Mouse (Mus musculus): ENCODE data around the gene Prr5. TPM values are rescaled to one million over a fixed set of nuclear protein-coding genes. Genes with fewer than 3 reads are reported as not detected.
A peak's percentile ranks its signal among the peaks of the same experiment; 100 is the strongest.

Gene Prr5
- polyA plus RNA-seq, 1 experiment from 2014 or later, result 16.3 TPM

GRCm38 (mm10) chr15:84689356-84689755 lies 19.9 kb downstream of the Prr5 start:
- peaks cover 30% of the 10 kb centered on the region for H3K4me1 ChIP-seq
- H3K36me3 ChIP-seq, result peaks cover 59% of the 10 kb centered on the region
- no peak for DNase-seq (ENCODE audit: low spot score)
- no peaks in the 10 kb centered on the region for H3K27me3 ChIP-seq (ENCODE audit: low read depth, poor library complexity, severe bottlenecking)
- H3K27ac ChIP-seq, result no peak overlapping the region
- no peaks in the 10 kb centered on the region for H3K9me3 ChIP-seq (replicated peaks)
- H3K4me3 ChIP-seq, result no peak overlapping the region
- 94% methylated on average over 6 of the region's 6 CpGs for WGBS

- Histone ChIP-seq H3K4me3 (no peak overlapping the region), H3K27me3 (ENCODE audit: low read depth, poor library complexity, severe bottlenecking) (no peaks in the 10 kb centered on the region), H3K4me1 (peaks cover 24% of the 10 kb centered on the region), H3K9me3 (replicated peaks) (no peaks in the 10 kb centered on the region), H3K36me3 (peaks cover 66% of the 10 kb centered on the region), H3K27ac (no peak overlapping the region)
- no peak for DNase-seq (ENCODE audit: low spot score)
- 95% methylated on average over 6 of the region's 6 CpGs for WGBS
These were observed 22.1 kb downstream of the Prr5 start for GRCm38 (mm10) chr15:84691513-84691912.

DNA sequence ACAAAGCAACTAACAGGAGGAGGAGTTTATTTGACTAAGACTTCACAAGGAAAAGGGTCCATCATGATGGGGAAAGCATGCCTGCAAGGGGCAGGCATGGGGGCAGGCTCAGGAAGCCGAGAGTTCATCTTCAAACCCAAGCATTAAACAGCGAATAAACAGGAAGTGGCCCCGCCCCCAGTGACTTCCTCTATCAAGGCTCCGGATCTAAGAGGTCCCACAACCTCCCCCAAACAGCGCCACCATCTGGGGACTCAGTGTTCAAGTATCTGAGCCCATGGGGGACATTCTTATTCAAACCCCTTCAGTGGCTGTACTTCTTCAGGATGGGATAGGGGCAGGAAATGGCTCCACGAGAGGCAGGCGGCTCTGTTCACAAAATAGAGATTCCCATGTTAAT lies 23.2 kb downstream of the Prr5 start:
- peaks cover 68% of the 10 kb centered on the region for H3K36me3 ChIP-seq
- H3K27ac ChIP-seq, result no peak overlapping the region
- WGBS, result 92% methylated on average over 7 of the region's 7 CpGs

DNA sequence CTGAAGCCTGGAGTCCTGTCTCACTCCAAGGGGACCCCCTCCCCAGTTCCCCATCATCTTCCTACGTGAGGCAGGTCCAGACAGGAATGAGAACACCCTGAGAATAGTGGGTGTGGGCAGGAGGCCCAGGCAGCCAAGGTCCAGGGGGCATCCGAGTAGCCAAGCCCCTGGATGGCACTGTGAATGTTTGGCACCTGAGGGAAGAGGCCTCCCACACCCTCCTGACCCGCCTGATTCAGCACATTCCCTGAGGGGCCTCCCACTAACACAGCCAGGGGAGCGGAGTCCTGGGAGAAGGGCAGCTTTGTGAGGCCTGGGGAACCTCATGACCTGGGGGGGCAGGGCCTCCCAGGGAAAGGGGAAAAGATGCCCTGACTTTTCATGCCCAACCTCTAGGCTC lies 26.6 kb downstream of the Prr5 start:
- no peak for DNase-seq (ENCODE audit: low spot score)

More for the DNA sequence above, 23.2 kb downstream of the Prr5 start:
- H3K4me3 ChIP-seq, result no peak overlapping the region
- H3K27me3 ChIP-seq (ENCODE audit: low read depth, poor library complexity, severe bottlenecking), result no peaks in the 10 kb centered on the region
- no peaks in the 10 kb centered on the region for H3K9me3 ChIP-seq (replicated peaks)
- H3K4me1 ChIP-seq, result peaks cover 27% of the 10 kb centered on the region
- no peak for DNase-seq (ENCODE audit: low spot score)

DNA sequence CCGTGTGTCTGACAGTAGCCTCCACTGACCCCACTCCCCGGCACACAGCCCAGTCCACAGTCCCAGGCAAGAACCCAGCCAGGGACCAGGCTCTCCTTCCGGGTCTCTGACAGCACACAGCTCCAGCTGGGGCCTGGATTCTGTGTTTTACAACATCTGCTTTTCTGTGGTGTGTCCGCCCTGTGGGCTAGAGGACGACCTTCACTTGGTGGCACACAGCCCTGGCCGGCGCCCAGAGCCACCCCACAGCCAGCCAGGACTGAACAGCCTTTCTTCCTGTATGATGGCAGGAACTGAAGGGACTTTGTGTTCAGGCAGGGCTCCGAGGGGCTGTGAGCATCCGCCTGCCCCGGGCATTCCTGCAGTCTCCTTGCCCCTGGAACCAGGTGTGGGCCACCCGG lies 28.2 kb downstream of the Prr5 start:
- 71% methylated on average over 11 of the region's 11 CpGs for WGBS
- H3K4me1 ChIP-seq, result peaks cover 37% of the 10 kb centered on the region
- peak overlapping the region; percentile 64 for H3K27ac ChIP-seq
- peaks cover 38% of the 10 kb centered on the region for H3K36me3 ChIP-seq
- no peak overlapping the region for H3K4me3 ChIP-seq
- DNase-seq (ENCODE audit: low spot score), result no peak
- no peaks in the 10 kb centered on the region for H3K9me3 ChIP-seq (replicated peaks)
- no peaks in the 10 kb centered on the region for H3K27me3 ChIP-seq (ENCODE audit: low read depth, poor library complexity, severe bottlenecking)

More for the DNA sequence above, 26.6 kb downstream of the Prr5 start:
- H3K36me3 ChIP-seq, result peaks cover 44% of the 10 kb centered on the region
- peak overlapping the region; percentile 64 for H3K27ac ChIP-seq
- 62% methylated on average over 4 of the region's 4 CpGs for WGBS
- H3K27me3 ChIP-seq (ENCODE audit: low read depth, poor library complexity, severe bottlenecking), result no peaks in the 10 kb centered on the region
- no peaks in the 10 kb centered on the region for H3K9me3 ChIP-seq (replicated peaks)
- H3K4me3 ChIP-seq, result no peak overlapping the region
- peaks cover 34% of the 10 kb centered on the region for H3K4me1 ChIP-seq

DNA sequence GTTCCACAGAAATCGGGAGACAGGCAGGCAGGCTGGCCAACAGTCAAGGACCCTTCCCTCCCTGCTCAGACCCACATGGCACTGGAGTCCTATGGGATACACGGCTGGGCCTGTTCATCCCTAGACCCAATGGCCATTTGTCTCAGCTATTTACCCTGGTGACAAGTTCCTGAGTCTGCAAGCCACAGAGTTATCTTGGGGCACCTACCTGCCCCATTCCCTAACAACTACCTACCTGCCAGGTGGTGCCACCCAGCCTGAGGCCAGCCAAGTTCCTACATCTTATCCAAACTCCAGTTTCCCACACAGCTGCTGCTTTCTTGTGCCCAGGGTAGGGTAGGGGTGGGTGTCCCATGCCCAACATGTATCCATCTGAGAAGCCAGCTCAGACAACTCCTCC lies 28.8 kb downstream of the Prr5 start:
- no peak overlapping the region for H3K4me3 ChIP-seq
- no peak for DNase-seq (ENCODE audit: low spot score)
- peak overlapping the region; percentile 64 for H3K27ac ChIP-seq
- WGBS, result 71% methylated on average over 2 of the region's 2 CpGs
- H3K27me3 ChIP-seq (ENCODE audit: low read depth, poor library complexity, severe bottlenecking), result no peaks in the 10 kb centered on the region
- no peaks in the 10 kb centered on the region for H3K9me3 ChIP-seq (replicated peaks)
- H3K4me1 ChIP-seq, result peaks cover 37% of the 10 kb centered on the region
- H3K36me3 ChIP-seq, result peaks cover 38% of the 10 kb centered on the region

DNA sequence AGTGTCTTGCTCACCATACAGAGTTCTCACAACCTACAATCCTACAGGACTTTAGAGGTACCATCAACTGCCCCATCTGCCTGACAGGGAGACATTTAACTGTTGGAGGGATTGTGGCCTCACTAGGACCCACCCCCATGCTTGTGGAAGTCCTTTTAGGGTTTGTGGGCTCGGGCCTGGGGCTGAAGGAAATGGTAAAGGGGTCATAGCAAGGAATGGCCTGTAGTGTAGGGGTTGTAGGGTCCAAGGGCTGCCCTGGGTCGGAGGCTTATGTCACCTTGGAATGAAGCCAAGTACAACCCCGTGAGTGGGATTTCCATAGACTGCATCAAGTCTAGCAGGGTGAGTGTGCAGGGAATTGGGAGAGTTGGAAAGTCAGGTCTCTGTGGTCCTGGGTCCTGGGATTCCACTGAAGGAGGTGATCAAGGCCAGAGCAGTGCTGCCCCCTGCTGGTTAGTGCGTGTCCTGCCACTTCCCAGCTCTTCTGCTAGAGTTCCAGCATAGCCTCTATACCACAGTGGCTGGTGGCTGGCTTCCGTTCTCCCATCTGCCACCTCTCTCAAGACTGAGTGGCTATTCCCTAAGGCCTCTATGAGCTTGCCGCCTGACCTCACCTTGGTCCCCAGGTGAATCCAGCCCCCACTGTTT lies 30.9 kb downstream of the Prr5 start:
- H3K4me3 ChIP-seq, result no peak overlapping the region
- peaks cover 37% of the 10 kb centered on the region for H3K4me1 ChIP-seq
- no peaks in the 10 kb centered on the region for H3K27me3 ChIP-seq (ENCODE audit: low read depth, poor library complexity, severe bottlenecking)
- 61% methylated on average over 6 of the region's 6 CpGs for WGBS
- H3K27ac ChIP-seq, result 0 out of 2 replicates have a peak overlapping the region, but pooled peaks have one; percentile 10
- peaks cover 23% of the 10 kb centered on the region for H3K36me3 ChIP-seq
- peak; percentile 87 for DNase-seq (ENCODE audit: low spot score)
- no peaks in the 10 kb centered on the region for H3K9me3 ChIP-seq (replicated peaks)

- H3K4me3 ChIP-seq, result no peak overlapping the region
- no peak overlapping the region for H3K27ac ChIP-seq
- H3K36me3 ChIP-seq, result peaks cover 23% of the 10 kb centered on the region
- DNase-seq (ENCODE audit: low spot score), result no peak
- 27% methylated on average over 4 of the region's 4 CpGs for WGBS
- no peaks in the 10 kb centered on the region for H3K27me3 ChIP-seq (ENCODE audit: low read depth, poor library complexity, severe bottlenecking)
- H3K9me3 ChIP-seq (replicated peaks), result no peaks in the 10 kb centered on the region
- peaks cover 24% of the 10 kb centered on the region for H3K4me1 ChIP-seq
These were observed 32.5 kb downstream of the Prr5 start for GRCm38 (mm10) chr15:84701947-84702346.

DNA sequence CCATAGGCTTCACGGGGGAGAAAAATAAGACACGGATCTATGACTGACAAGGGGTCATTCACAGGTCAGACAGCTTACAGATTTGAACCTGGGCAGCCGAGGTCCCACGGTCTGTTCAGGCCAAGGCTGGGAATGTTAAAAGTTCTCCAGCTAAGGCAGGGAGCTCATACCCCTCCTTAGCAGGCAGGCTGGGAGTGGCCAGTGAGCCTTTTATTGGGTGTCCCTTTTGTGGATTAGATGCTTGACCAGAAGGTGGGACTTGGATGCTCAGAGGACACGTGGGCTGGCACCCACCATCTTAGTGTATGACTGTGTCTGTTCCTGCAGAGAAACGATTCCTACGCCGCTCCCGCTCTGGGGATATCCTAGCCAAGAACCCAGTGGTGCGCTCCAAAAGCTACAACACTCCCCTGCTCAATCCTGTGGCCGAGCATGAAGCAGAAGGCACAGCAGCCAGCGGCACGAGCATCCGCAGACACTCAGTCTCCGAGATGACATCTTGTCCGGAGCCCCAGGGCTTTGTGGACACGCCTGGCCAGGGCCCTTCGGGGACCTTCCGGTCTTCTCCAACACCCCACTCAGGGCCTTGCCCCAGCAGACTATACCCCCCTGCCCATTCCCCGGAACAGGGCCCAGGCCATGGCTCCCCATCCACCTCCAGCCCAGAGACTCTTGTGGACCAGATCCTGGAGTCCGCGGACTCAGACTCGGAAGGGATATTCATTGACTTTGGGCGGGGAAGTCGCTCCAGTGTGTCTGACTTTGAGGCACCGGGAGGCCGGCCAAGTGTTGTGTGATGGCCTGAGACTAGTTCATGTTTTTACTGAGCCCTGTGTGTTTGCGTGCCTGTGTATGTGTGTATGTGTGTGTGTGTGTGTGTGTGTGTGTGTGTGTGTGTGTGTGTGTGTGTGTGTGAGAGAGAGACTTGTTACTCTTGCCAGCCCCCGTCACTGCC lies 33.2 kb downstream of the Prr5 start:
- Histone ChIP-seq H3K4me1 (peaks cover 23% of the 10 kb centered on the region), H3K36me3 (peaks cover 21% of the 10 kb centered on the region), H3K27me3 (ENCODE audit: low read depth, poor library complexity, severe bottlenecking) (no peaks in the 10 kb centered on the region), H3K9me3 (replicated peaks) (no peaks in the 10 kb centered on the region), H3K4me3 (no peak overlapping the region), H3K27ac (no peak overlapping the region)
- no peak for DNase-seq (ENCODE audit: low spot score)
- 93% methylated on average over 29 of the region's 29 CpGs for WGBS

GRCm38 (mm10) chr15:84703992-84704391 lies 34.6 kb downstream of the Prr5 start:
- 86% methylated on average over 7 of the region's 7 CpGs for WGBS
- H3K4me3 ChIP-seq, result no peak overlapping the region

DNA sequence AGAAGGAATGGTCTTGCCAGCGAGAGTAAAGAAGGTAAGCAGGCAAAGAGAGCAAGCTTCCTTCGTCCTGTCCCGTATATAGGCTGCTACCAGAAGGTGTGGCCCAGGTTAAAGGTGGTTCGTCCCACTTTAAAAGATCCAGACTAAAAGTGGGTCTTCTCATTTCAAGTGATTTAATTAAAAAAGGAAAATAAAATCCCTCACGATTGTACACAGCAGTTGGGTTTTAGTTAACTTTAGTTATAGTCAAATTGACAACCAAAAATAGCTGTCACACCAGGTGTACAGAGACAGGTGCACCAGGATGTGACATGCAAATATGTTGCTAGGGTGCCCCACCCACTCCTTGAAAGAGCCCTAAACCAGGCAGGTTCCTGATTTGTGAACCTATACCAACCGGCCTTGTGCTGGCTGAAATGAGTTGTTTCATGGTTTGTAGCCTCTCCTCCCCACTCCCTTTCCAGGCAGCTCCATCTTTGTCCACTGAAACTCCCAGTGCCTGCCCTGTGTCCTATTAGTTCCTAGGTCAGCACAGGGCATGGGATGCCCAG lies 36.0 kb downstream of the Prr5 start:
- Histone ChIP-seq H3K27ac (no peak overlapping the region; the same call in 1 of the 2 replicates), H3K36me3 (peaks cover 17% of the 10 kb centered on the region), H3K4me1 (peaks cover 10% of the 10 kb centered on the region), H3K4me3 (no peak overlapping the region), H3K27me3 (ENCODE audit: low read depth, poor library complexity, severe bottlenecking) (no peaks in the 10 kb centered on the region), H3K9me3 (replicated peaks) (no peaks in the 10 kb centered on the region)
- 87% methylated on average over 6 of the region's 6 CpGs for WGBS
- DNase-seq (ENCODE audit: low spot score), result no peak

More at GRCm38 (mm10) chr15:84703992-84704391, 34.6 kb downstream of the Prr5 start:
- Histone ChIP-seq H3K9me3 (replicated peaks) (no peaks in the 10 kb centered on the region), H3K36me3 (peaks cover 21% of the 10 kb centered on the region), H3K27ac (no peak overlapping the region), H3K27me3 (ENCODE audit: low read depth, poor library complexity, severe bottlenecking) (no peaks in the 10 kb centered on the region), H3K4me1 (peaks cover 15% of the 10 kb centered on the region)
- DNase-seq (ENCODE audit: low spot score), result no peak

DNA sequence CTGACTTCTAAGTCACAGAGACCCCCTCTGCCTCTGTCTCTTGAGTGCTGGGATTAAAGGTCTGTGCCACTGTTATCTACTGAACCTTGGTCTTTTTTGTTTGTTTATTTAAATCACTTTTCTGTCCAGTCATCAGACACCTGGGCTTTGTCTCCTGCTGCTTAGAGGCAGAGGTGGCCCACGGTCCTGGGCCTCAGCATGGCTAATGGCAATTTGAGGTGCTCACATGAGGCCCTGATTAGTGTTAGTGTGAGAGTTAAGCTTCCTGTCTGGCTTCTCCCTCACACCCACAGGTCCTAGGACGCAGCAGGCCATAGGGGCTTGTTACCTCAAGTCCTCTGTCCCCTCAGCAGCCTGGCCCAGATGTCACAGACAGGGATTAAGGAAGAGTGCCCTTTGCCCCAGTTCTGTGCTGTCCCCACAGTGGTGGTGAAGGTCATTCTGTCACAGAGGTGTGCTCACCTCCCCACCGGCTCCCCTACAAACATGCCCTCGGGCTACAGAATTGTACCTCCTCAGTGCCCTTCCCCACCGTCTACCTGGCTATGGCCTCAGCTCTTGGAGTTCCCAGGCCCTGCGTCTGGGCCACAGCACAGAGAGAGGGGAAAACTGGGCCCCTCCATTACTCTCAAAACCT lies 37.7 kb downstream of the Prr5 start:
- no peak overlapping the region for H3K4me3 ChIP-seq
- DNase-seq (ENCODE audit: low spot score), result no peak
- peaks cover 13% of the 10 kb centered on the region for H3K36me3 ChIP-seq
- no peak overlapping the region for H3K27ac ChIP-seq
- no peaks in the 10 kb centered on the region for H3K9me3 ChIP-seq (replicated peaks)
- 71% methylated on average over 6 of the region's 6 CpGs for WGBS
- peaks cover 7% of the 10 kb centered on the region for H3K27me3 ChIP-seq (ENCODE audit: low read depth, poor library complexity, severe bottlenecking)
- peaks cover 11% of the 10 kb centered on the region for H3K4me1 ChIP-seq
